Mouse (Mus musculus): Measurements from ENCODE around the gene Arid1b.
A peak's percentile ranks its signal among the peaks of the same experiment; 100 is the strongest.
"Not testable (repeated sequence)": the region's sequence is repeated elsewhere in the genome, so short reads cannot be mapped to it uniquely, and the experiment has no call there.

Gene Arid1b

GRCm38 (mm10) chr17:5080884-5081419 is 86.8 kb downstream of the Arid1b start:
- Histone ChIP-seq H3K36me3 (ENCODE audit: insufficient read depth, low read length) (no peaks in the 10 kb centered on the region), H3K4me3 (replicated peaks; ENCODE audit: low read length) (no peak overlapping the region), H3K27me3 (ENCODE audit: insufficient read depth, low read length) (no peaks in the 10 kb centered on the region), H3K9me3 (ENCODE audit: low read length) (no peaks in the 10 kb centered on the region), H3K4me1 (replicated peaks; ENCODE audit: low read depth, low read length) (peaks cover 54% of the 10 kb centered on the region)
- TF ChIP-seq CTCF (conservative IDR thresholded peaks at IDR 0.05; ENCODE audit: low read length) = no peak
- TF ChIP-seq NANOG (IDR thresholded peaks at IDR 0.05; ENCODE audit: borderline replicate concordance, low read length) = no peak
- no peak for TF ChIP-seq POU5F1 (IDR thresholded peaks at IDR 0.05; ENCODE audit: borderline replicate concordance, low read length)

GRCm38 (mm10) chr17:5082274-5082673 is 88.1 kb downstream of the Arid1b start:
- TF ChIP-seq POU5F1 (IDR thresholded peaks at IDR 0.05; ENCODE audit: borderline replicate concordance, low read length) (no peak), CTCF (conservative IDR thresholded peaks at IDR 0.05; ENCODE audit: low read length) (no peak), NANOG (IDR thresholded peaks at IDR 0.05; ENCODE audit: borderline replicate concordance, low read length) (no peak)

DNA sequence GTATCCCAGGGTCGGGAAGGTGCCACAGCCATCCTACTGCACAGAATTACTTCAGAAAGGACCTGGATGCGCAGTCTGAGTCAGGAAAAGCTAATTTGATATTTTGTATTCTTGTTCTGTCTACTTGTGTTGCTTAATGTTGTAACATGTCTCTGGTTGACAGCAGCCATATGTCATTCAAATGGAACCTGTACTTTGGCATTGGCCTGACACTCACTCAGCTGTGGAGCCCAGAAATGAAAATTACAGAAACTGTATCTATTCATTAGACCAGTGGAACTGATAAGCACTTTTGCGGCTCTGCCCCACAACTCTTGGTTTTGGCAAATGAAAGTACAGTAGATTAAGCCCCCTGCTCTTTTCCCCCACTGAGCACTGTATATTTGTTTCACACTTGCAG is 89.4 kb downstream of the Arid1b start:
- no peaks in the 10 kb centered on the region for H3K9me3 ChIP-seq (ENCODE audit: low read length)
- TF ChIP-seq NANOG (IDR thresholded peaks at IDR 0.05; ENCODE audit: borderline replicate concordance, low read length) (no peak), CTCF (conservative IDR thresholded peaks at IDR 0.05; ENCODE audit: low read length) (no peak), POU5F1 (IDR thresholded peaks at IDR 0.05; ENCODE audit: borderline replicate concordance, low read length) (no peak)
- H3K27me3 ChIP-seq (ENCODE audit: insufficient read depth, low read length) = no peaks in the 10 kb centered on the region
- no peaks in the 10 kb centered on the region for H3K36me3 ChIP-seq (ENCODE audit: insufficient read depth, low read length)
- H3K4me3 ChIP-seq (replicated peaks; ENCODE audit: low read length) = no peak overlapping the region
- peaks cover 69% of the 10 kb centered on the region for H3K4me1 ChIP-seq (replicated peaks; ENCODE audit: low read depth, low read length)

More at GRCm38 (mm10) chr17:5082274-5082673, 88.1 kb downstream of the Arid1b start:
- no peak overlapping the region for H3K4me3 ChIP-seq (replicated peaks; ENCODE audit: low read length)
- H3K36me3 ChIP-seq (ENCODE audit: insufficient read depth, low read length) = no peaks in the 10 kb centered on the region
- H3K9me3 ChIP-seq (ENCODE audit: low read length) = no peaks in the 10 kb centered on the region
- H3K27me3 ChIP-seq (ENCODE audit: insufficient read depth, low read length) = no peaks in the 10 kb centered on the region
- peaks cover 65% of the 10 kb centered on the region for H3K4me1 ChIP-seq (replicated peaks; ENCODE audit: low read depth, low read length)

DNA sequence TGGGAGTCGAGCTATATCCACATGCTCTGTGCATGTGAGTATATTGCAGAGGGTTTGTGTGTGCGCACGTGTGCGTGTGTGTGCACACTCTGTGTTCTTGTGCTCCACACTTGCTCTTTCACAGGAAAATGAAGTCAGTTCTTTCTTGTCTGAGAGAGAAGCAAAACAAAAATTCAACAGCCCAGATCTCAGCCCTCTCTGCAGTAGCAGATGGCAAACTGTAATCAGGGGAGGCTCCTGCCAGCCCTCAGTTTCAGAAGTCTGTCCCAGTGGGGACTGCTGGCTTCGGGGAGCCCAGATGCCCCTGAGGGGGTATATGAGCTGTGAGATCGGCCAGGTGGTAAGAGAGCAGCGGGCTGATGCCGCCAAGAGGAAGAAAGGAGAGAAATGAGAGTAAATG is 90.0 kb downstream of the Arid1b start:
- H3K27me3 ChIP-seq (ENCODE audit: insufficient read depth, low read length) = no peaks in the 10 kb centered on the region
- no peak overlapping the region for H3K4me3 ChIP-seq (replicated peaks; ENCODE audit: low read length)
- H3K9me3 ChIP-seq (ENCODE audit: low read length) = no peaks in the 10 kb centered on the region

GRCm38 (mm10) chr17:5085004-5085403 is 90.9 kb downstream of the Arid1b start:
- Histone ChIP-seq H3K4me1 (replicated peaks; ENCODE audit: low read depth, low read length) (peaks cover 78% of the 10 kb centered on the region), H3K4me3 (replicated peaks; ENCODE audit: low read length) (0 out of 2 replicates have a peak overlapping the region, but pooled peaks have one; percentile 1), H3K9me3 (ENCODE audit: low read length) (no peaks in the 10 kb centered on the region), H3K36me3 (ENCODE audit: insufficient read depth, low read length) (no peaks in the 10 kb centered on the region), H3K27me3 (ENCODE audit: insufficient read depth, low read length) (no peaks in the 10 kb centered on the region)
- TF ChIP-seq POU5F1 (IDR thresholded peaks at IDR 0.05; ENCODE audit: borderline replicate concordance, low read length) = no peak
- no peak for TF ChIP-seq CTCF (conservative IDR thresholded peaks at IDR 0.05; ENCODE audit: low read length)
- TF ChIP-seq NANOG (IDR thresholded peaks at IDR 0.05; ENCODE audit: borderline replicate concordance, low read length) = no peak

More for the DNA sequence above, 90.0 kb downstream of the Arid1b start:
- no peaks in the 10 kb centered on the region for H3K36me3 ChIP-seq (ENCODE audit: insufficient read depth, low read length)
- peaks cover 75% of the 10 kb centered on the region for H3K4me1 ChIP-seq (replicated peaks; ENCODE audit: low read depth, low read length)
- TF ChIP-seq POU5F1 (IDR thresholded peaks at IDR 0.05; ENCODE audit: borderline replicate concordance, low read length) (no peak), NANOG (IDR thresholded peaks at IDR 0.05; ENCODE audit: borderline replicate concordance, low read length) (no peak), CTCF (conservative IDR thresholded peaks at IDR 0.05; ENCODE audit: low read length) (no peak)

DNA sequence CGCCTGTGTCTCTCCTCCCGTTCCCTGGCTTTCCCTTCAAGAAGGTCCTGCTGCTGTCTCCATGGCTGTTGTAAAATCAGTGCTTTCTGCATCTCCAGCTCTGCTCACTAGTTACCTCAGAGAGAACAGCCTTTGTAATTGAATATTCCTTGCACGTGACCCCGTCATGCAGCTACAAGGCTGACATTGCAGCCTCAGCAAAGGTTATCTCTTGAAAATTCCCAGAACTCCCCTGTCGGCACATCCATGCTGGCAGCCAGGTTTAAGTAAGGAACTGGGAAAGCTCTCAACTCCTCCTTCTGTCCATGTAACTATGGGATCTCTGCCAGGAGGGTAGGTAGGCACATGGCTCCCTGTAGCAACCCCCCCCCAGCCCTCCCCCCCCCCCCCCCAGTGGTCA is 91.8 kb downstream of the Arid1b start:
- TF ChIP-seq POU5F1 (IDR thresholded peaks at IDR 0.05; ENCODE audit: borderline replicate concordance, low read length) = no peak
- TF ChIP-seq NANOG (IDR thresholded peaks at IDR 0.05; ENCODE audit: borderline replicate concordance, low read length) = no peak
- TF ChIP-seq CTCF (conservative IDR thresholded peaks at IDR 0.05; ENCODE audit: low read length) = no peak
- no peaks in the 10 kb centered on the region for H3K36me3 ChIP-seq (ENCODE audit: insufficient read depth, low read length)
- H3K4me3 ChIP-seq (replicated peaks; ENCODE audit: low read length) = 0 out of 2 replicates have a peak overlapping the region, but pooled peaks have one; percentile 1
- H3K9me3 ChIP-seq (ENCODE audit: low read length) = no peaks in the 10 kb centered on the region
- H3K27me3 ChIP-seq (ENCODE audit: insufficient read depth, low read length) = no peaks in the 10 kb centered on the region
- H3K4me1 ChIP-seq (replicated peaks; ENCODE audit: low read depth, low read length) = peaks cover 79% of the 10 kb centered on the region

GRCm38 (mm10) chr17:5088241-5088640 is 94.1 kb downstream of the Arid1b start:
- not testable (repeated sequence) for H3K4me3 ChIP-seq (replicated peaks; ENCODE audit: low read length); H3K36me3 ChIP-seq (ENCODE audit: insufficient read depth, low read length); H3K27me3 ChIP-seq (ENCODE audit: insufficient read depth, low read length); H3K9me3 ChIP-seq (ENCODE audit: low read length)
- peaks cover 82% of the 10 kb centered on the region for H3K4me1 ChIP-seq (replicated peaks; ENCODE audit: low read depth, low read length)

DNA sequence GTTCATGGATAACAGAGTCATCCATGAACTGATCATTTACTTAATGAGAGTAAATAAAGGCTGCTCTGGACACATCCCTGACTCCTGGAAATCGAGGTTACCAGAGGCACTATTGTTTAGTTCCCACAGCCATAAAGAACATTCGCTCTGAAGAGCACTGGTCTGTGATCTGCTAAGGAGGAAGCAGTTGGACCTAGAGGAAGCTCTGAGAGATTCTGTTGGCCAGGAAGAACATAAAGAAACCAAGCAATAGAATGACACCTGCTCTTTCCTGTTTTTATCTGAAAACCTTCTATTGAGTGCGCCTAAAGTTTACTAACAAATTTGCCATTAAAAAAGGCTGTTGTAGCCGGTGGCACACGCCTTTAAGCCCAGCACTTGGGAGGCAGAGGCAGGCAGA is 94.7 kb downstream of the Arid1b start:
- Histone ChIP-seq H3K9me3 (ENCODE audit: low read length) (no peaks in the 10 kb centered on the region), H3K36me3 (ENCODE audit: insufficient read depth, low read length) (no peaks in the 10 kb centered on the region), H3K4me1 (replicated peaks; ENCODE audit: low read depth, low read length) (peaks cover 84% of the 10 kb centered on the region), H3K27me3 (ENCODE audit: insufficient read depth, low read length) (no peaks in the 10 kb centered on the region), H3K4me3 (replicated peaks; ENCODE audit: low read length) (no peak overlapping the region)
- TF ChIP-seq POU5F1 (IDR thresholded peaks at IDR 0.05; ENCODE audit: borderline replicate concordance, low read length) (no peak), CTCF (conservative IDR thresholded peaks at IDR 0.05; ENCODE audit: low read length) (no peak), NANOG (IDR thresholded peaks at IDR 0.05; ENCODE audit: borderline replicate concordance, low read length) (no peak)

DNA sequence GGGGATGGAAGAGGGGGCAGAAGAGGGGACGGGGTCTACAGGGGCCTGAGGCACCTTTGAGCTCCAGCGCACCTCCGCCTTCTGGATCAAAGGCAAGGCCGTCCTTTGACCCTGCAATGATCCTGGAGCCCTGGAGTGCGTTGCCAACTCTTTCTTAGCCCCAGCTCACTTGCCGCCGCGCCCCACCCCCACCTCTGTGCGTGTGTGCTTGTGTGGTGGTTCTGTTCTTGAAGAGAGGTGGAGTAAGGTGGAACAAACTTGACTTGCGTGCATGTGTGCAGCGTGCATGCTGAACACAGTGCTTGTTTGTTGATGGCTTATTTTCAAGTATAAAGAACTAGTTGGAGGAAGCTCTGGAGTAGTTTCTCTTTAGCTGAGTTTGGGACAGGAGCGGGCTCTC is 95.4 kb downstream of the Arid1b start:
- Histone ChIP-seq H3K36me3 (ENCODE audit: insufficient read depth, low read length) (no peaks in the 10 kb centered on the region), H3K4me1 (replicated peaks; ENCODE audit: low read depth, low read length) (peaks cover 81% of the 10 kb centered on the region), H3K4me3 (replicated peaks; ENCODE audit: low read length) (peak overlapping the region; percentile 49), H3K27me3 (ENCODE audit: insufficient read depth, low read length) (no peaks in the 10 kb centered on the region), H3K9me3 (ENCODE audit: low read length) (no peaks in the 10 kb centered on the region)
- TF ChIP-seq POU5F1 (IDR thresholded peaks at IDR 0.05; ENCODE audit: borderline replicate concordance, low read length) (no peak), NANOG (IDR thresholded peaks at IDR 0.05; ENCODE audit: borderline replicate concordance, low read length) (no peak), CTCF (conservative IDR thresholded peaks at IDR 0.05; ENCODE audit: low read length) (no peak)

Data from E14TG2a.4 (cell line).